Mouse (Mus musculus) layer of hippocampus, adult 2 months (tissue): ENCODE results near the gene Tmem98. TPM values are rescaled to one million over a fixed set of nuclear protein-coding genes. Genes with fewer than 3 reads are reported as not detected.

Experiments used
- DNase-seq, 2 experiments: peaks; one replicate each; pipeline ENCODE4 v3.0.0; 2022; ENCODE audit warnings: low spot score in 2 of 2
- H3K27ac ChIP-seq: fragments of 200-600 bp; 2 replicates; pipeline ENCODE4 v1.8.1; 2022
- H3K4me3 ChIP-seq: fragments of 200-600 bp; 2 replicates; pipeline ENCODE4 v1.8.1; 2022; ENCODE audit warnings: mild to moderate bottlenecking
- CTCF ChIP-seq: fragments of 200-600 bp; conservative IDR thresholded peaks from 2 replicates; pipeline ENCODE4 v1.8.1; 2022; ENCODE audit warnings: antibody characterized with exemption, mild to moderate bottlenecking, moderate library complexity
- total RNA-seq, 2 experiments: library from RNA; stranded (reverse); gene quantifications; 2 replicates each; pipeline ENCODE4 v1.2.3; 2021

The Tmem98 gene
- total RNA-seq, 2 experiments from 2014 or later, result 6.0 to 9.0 TPM

DNA sequence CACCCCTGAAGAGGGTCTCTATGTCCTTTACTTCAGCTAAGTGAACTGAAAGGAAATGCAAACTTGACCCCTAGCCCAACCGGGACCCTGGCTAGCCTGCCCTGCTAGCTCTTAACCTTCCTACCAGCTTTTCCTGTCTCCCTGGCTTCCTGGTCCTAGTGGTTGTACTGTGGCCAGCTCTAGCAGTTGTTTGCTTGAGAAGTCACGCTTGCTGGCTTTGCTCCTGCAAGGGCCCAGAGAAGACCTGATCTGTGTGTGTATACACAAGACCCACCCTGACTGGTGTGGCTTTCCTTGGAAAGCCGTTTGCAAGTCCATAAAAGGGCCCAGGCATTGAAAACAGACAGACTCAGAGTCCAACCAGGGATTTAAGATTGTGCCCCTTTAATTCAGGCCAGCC, 7.3 kb upstream of the Tmem98 start:
- DNase-seq, result no peak
- H3K4me3 ChIP-seq, result no peak overlapping the region
- no peak overlapping the region for H3K27ac ChIP-seq
- no peak for TF ChIP-seq CTCF

DNA sequence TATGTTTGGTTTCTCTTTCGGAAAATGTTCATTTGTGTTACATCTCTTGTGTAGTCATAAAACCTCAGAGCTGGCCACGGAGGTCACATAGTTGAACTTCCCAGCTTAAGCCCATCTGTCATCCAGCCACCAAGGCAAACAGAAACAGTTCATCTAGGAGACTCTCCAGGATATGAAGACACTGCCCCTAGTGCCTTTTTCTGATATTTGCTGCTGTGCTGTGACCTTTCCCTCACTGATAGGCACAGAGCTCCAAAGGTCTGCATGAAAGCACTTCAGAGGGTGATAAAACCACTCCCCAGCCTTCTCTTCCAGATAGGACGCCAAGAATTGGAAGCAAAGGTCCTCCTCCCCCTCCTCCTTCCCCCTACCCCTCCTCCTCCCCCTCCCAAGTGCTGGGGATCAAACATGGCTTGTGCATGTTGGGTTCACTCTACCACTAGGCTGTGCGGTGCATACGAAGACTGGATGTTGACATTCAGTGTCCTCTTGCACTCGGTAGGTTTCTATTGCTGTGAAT, 1.4 kb upstream of the Tmem98 start:
- no peak overlapping the region for H3K4me3 ChIP-seq
- H3K27ac ChIP-seq, result peak overlapping the region; percentile 79; the same call in 1 of the 2 replicates
- DNase-seq, result no peak
- peak; percentile 33 for TF ChIP-seq CTCF

DNA sequence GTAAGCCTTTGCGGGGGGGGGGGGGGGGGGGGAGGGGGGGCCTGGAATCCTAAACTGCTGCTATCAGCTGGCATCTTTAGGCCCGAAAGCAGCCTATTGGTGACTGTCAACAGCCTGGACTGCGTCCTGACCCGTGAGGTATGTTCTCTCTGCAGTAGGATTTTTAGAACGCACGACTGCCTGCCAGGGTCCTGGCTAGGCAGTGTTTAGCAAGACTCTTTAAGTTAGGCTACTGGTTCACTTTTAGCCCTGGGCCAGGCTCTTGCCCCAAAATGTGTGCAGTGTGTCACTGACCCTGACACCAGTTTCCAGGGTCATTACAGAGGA, 346 bp upstream of the Tmem98 start:
- Histone ChIP-seq H3K4me3 (peak overlapping the region; percentile 53), H3K27ac (peak overlapping the region; percentile 79)
- no peak for TF ChIP-seq CTCF
- no peak for DNase-seq

DNA sequence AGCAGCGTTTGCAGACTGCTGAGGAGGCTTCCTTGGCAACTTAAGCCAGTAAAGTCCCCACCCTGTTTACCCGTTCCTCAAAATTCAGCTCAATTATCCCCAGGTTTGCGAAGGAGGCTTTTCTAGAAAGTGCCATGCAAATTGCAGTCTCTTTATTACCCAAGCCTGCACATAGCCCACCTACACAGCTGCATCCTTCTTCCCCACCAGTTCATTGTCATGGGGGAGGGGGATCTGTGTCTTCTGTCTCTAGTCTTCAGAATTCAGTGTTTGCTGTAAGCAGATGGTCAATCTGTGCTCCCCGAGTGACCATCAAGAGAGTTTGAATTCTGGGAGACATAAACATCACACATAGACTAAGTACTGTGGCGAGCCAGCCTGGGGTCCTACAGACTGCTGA, 1.2 kb downstream of the Tmem98 start:
- H3K4me3 ChIP-seq, result peak overlapping the region; percentile 53
- TF ChIP-seq CTCF, result no peak
- peak overlapping the region; percentile 79; the same call in 1 of the 2 replicates for H3K27ac ChIP-seq
- no peak for DNase-seq

GRCm38 (mm10) chr11:80815354-80815753, 5.4 kb downstream of the Tmem98 start:
- no peak for DNase-seq
- no peak overlapping the region for H3K4me3 ChIP-seq
- no peak for TF ChIP-seq CTCF

GRCm38 (mm10) chr11:80818060-80818697, 8.2 kb downstream of the Tmem98 start:
- TF ChIP-seq CTCF, result peak; percentile 96
- Histone ChIP-seq H3K4me3 (no peak overlapping the region), H3K27ac (no peak overlapping the region)
- DNase-seq, result peak; percentile 41 to 54

More at GRCm38 (mm10) chr11:80815354-80815753, 5.4 kb downstream of the Tmem98 start:
- no peak overlapping the region for H3K27ac ChIP-seq

GRCm38 (mm10) chr11:80820085-80820484, 10.1 kb downstream of the Tmem98 start:
- no peak for TF ChIP-seq CTCF
- no peak overlapping the region for H3K27ac ChIP-seq
- H3K4me3 ChIP-seq, result no peak overlapping the region
- no peak for DNase-seq

DNA sequence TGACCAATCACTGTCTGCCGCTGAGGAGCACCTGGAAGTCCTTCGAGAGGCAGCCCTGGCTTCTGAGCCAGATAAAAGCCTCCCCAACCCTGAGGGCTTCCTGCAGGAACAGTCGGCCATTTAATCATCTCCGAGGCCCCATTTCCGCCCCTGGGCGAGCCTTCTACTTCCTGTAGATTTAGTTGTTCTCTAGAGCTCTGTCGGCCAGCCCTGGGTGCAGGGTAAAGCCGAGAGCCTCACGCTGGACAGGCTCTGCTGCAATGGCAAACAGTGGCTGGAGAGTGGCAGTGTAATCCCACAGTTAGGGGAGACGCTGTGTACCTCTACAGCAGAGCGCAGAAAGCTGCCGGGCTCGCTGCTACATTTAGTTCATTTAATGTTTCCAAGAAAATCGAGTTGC, 11.3 kb downstream of the Tmem98 start:
- peak; percentile 26 to 36 for DNase-seq

GRCm38 (mm10) chr11:80821794-80822193, 11.8 kb downstream of the Tmem98 start:
- DNase-seq, result no peak
- no peak for TF ChIP-seq CTCF
- no peak overlapping the region for H3K27ac ChIP-seq
- no peak overlapping the region for H3K4me3 ChIP-seq

More for the DNA sequence above, 11.3 kb downstream of the Tmem98 start:
- H3K27ac ChIP-seq, result no peak overlapping the region
- peak; percentile 66 for TF ChIP-seq CTCF
- H3K4me3 ChIP-seq, result no peak overlapping the region

- DNase-seq, result no peak
- Histone ChIP-seq H3K27ac (no peak overlapping the region), H3K4me3 (no peak overlapping the region)
- TF ChIP-seq CTCF, result no peak
Measured at GRCm38 (mm10) chr11:80835395-80835794, 25.4 kb downstream of the Tmem98 start.

DNA sequence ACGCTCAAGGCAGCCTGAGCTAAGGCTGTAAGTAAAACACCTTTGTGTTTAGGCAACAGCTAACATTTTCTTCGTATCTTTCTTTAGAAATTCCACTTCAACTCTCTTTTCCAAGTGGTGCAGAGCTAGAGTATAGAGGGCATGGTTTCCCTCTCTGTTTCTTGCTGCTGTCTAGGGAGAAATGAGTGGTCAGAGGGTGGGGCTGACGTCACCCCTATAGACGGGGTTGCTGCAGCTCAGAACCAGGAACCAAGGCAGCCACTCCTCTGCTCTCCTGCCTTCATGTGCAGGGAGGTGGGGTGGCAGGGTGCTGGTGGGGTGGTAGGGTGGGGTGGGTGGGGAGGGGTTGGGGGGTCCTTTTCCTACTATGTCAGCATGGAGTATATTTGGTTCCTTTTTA, 25.9 kb downstream of the Tmem98 start:
- no peak overlapping the region for H3K27ac ChIP-seq
- DNase-seq, result no peak
- H3K4me3 ChIP-seq, result no peak overlapping the region
- TF ChIP-seq CTCF, result no peak

- TF ChIP-seq CTCF, result peak; percentile 75
Measured at GRCm38 (mm10) chr11:80838724-80839123, 28.7 kb downstream of the Tmem98 start.

DNA sequence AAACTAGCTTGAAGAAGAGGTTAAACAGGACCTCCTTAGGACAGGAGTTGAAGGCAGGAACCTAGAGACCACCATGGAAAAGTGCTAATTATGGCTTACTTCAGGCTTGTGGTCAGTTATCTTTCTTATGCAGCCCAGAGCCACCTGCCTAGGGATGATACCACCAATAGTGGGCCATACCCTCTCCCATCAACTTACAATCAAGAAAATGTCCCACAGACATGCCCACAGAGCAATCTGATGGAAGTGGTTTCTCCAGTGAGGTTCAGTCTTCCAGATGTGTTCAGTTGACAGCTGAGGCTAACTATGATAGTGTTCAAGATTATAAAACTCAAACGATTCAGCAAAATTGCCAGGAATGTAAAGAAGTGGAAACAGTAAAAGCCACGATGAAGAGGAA, 33.5 kb downstream of the Tmem98 start:
- Histone ChIP-seq H3K4me3 (no peak overlapping the region), H3K27ac (no peak overlapping the region)
- no peak for TF ChIP-seq CTCF
- no peak for DNase-seq

More at GRCm38 (mm10) chr11:80838724-80839123, 28.7 kb downstream of the Tmem98 start:
- DNase-seq, result no peak
- no peak overlapping the region for H3K27ac ChIP-seq
- H3K4me3 ChIP-seq, result no peak overlapping the region

DNA sequence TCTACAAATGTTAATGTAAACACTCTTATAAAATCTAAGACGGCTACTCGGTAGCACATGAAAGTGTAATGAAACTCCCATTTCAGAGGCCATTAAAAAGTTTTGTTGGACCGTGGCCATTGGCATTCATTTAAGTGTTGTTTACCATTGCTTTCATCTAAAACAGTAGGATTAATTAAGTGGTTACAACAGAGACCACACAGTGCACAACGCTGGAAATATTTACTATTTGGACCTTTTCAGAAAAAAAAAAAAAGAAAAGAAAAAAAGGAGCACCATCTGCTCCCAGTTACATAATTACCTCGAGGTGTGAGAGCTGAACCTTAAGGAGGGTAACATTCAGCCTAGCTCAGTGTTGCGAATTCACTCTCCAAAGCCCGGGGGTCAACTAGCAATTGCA, 35.5 kb downstream of the Tmem98 start:
- no peak overlapping the region for H3K27ac ChIP-seq
- H3K4me3 ChIP-seq, result no peak overlapping the region
- DNase-seq, result no peak
- TF ChIP-seq CTCF, result no peak
